Mouse (Mus musculus): ENCODE measurements at regions not wholly inside any gene's neighbourhood (a gene's known extent, or its start where the extent isn't known, plus 50 kb on each side); places are given as distances from the start of the nearest gene placed in this dataset.
A peak's percentile ranks its signal among the peaks of the same experiment; 100 is the strongest.

DNA sequence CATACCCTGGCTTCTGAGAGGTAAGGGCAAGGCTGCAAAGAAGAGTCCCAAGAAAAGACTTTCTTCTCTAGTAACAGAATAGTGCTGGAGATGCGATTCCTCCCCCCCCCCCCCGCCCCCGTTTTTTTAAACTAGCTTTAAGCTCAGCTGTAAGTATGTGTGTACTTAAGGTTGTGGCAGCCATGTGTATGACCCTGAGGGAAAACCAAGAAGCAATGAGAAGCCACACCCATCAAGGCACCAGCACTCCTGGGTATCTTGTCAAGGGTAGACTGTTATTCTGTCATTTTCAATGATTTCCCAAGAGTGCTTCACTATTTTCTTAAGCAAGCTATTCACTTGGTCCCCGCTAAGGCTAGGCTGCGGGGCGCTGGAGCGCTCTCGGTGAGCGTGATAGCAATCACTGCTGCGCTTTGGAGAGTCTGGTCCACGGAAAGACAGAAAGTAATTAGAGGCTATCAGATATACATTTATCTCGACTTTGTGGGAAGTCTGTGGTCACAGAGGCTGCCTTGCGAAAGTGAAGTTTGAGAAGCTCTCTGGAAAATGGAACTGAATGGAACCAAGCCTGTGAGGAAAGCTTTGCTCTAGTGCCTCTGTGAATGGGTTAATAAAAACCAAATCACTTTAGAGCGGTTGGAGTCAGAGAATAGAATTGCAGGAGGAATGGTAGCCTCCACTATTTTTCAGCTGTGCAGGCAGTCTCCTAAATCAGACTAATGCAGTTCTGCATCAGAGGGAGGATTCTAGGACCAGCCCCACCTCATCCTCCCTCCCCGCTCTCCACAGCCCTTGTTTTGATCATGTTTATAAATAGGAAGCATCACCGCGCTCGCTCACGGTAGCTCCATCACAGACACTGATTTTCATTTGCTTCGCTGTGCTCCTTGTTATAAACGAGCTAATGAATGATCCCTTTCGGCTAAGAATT lies 114.8 kb upstream of the Bmp2 start:
- no peak for TF ChIP-seq CTCF (IDR thresholded peaks at IDR 0.05; ENCODE audit: low read depth)
- peak overlapping the region; percentile 35; the same call in 1 of the 2 replicates for H3K4me2 ChIP-seq (replicated peaks; ENCODE audit: low read depth)
- 58% methylated on average over 22 of the region's 22 CpGs for WGBS
- H3K9ac ChIP-seq (ENCODE audit: low read depth, low read length) = no peak overlapping the region
- no peaks in the 10 kb centered on the region for H3K9me3 ChIP-seq (ENCODE audit: control insufficient read depth)
- H3K4me1 ChIP-seq (replicated peaks; ENCODE audit: control insufficient read depth, insufficient read depth, low read length) = no peaks in the 10 kb centered on the region
- no peak overlapping the region for H3K27ac ChIP-seq (ENCODE audit: low read depth, low read length)
- H3K36me3 ChIP-seq (ENCODE audit: control insufficient read depth, insufficient read depth) = no peaks in the 10 kb centered on the region
- H3K27me3 ChIP-seq (replicated peaks; ENCODE audit: control insufficient read depth, insufficient read depth, low read length) = no peaks in the 10 kb centered on the region
- no peak for ATAC-seq
- no peak overlapping the region for H3K4me3 ChIP-seq (ENCODE audit: low read depth, low read length)

DNA sequence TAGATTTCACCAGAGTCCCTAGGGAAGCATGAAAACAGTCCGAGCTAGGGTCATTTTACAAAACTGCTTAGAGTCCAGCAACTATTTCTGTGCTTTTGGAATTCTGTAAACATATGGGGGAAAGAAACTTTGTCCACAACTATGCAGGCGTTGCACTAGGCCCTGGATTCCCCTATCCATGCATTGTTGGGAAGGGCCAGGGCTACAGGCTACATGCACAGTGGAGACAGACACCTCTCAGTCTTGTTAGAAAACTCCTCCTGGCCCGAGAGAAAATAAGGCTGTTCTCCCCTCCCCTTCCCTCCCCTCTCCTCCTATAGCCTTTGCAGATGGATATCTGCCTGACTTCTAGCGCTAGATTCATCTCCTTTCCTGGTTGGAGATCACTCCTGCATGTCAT lies 113.9 kb upstream of the Bmp2 start:
- Histone ChIP-seq H3K4me3 (ENCODE audit: low read depth, low read length) (no peak overlapping the region), H3K9ac (ENCODE audit: low read depth, low read length) (no peak overlapping the region), H3K9me3 (ENCODE audit: control insufficient read depth) (no peaks in the 10 kb centered on the region), H3K4me1 (replicated peaks; ENCODE audit: control insufficient read depth, insufficient read depth, low read length) (no peaks in the 10 kb centered on the region), H3K27me3 (replicated peaks; ENCODE audit: control insufficient read depth, insufficient read depth, low read length) (no peaks in the 10 kb centered on the region), H3K27ac (ENCODE audit: low read depth, low read length) (no peak overlapping the region), H3K36me3 (ENCODE audit: control insufficient read depth, insufficient read depth) (no peaks in the 10 kb centered on the region), H3K4me2 (replicated peaks; ENCODE audit: low read depth) (peak overlapping the region; percentile 35; the same call in 1 of the 2 replicates)
- ATAC-seq = no peak
- TF ChIP-seq CTCF (IDR thresholded peaks at IDR 0.05; ENCODE audit: low read depth) = no peak
- 48% methylated on average over 4 of the region's 4 CpGs for WGBS

DNA sequence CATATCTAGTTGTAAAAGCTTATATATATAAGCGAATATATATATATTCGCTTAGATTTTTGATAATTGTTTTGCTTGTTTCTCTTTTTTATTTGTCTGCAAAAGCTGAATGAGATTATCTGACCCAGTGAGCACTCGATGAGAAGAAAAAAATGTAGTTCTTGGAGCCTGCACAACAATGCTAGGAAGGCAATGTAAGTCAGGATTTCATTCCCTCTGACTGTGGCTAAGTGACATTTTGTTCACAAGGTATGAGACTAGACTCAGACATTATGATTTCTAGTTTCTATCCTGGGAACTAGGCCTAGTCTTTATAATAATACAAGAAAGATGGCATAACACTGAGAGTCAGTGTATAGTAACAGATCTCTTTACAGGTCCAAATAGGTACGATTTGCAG lies 108.9 kb upstream of the Bmp2 start:
- no peak for TF ChIP-seq CTCF (IDR thresholded peaks at IDR 0.05; ENCODE audit: low read depth)
- H3K4me3 ChIP-seq (ENCODE audit: low read depth, low read length) = no peak overlapping the region
- 89% methylated on average over 4 of the region's 4 CpGs for WGBS
- no peak overlapping the region for H3K4me2 ChIP-seq (replicated peaks; ENCODE audit: low read depth)
- no peaks in the 10 kb centered on the region for H3K9me3 ChIP-seq (ENCODE audit: control insufficient read depth)
- no peaks in the 10 kb centered on the region for H3K36me3 ChIP-seq (ENCODE audit: control insufficient read depth, insufficient read depth)
- no peak overlapping the region for H3K27ac ChIP-seq (ENCODE audit: low read depth, low read length)
- no peaks in the 10 kb centered on the region for H3K27me3 ChIP-seq (replicated peaks; ENCODE audit: control insufficient read depth, insufficient read depth, low read length)
- no peaks in the 10 kb centered on the region for H3K4me1 ChIP-seq (replicated peaks; ENCODE audit: control insufficient read depth, insufficient read depth, low read length)
- no peak for ATAC-seq
- no peak overlapping the region for H3K9ac ChIP-seq (ENCODE audit: low read depth, low read length)

DNA sequence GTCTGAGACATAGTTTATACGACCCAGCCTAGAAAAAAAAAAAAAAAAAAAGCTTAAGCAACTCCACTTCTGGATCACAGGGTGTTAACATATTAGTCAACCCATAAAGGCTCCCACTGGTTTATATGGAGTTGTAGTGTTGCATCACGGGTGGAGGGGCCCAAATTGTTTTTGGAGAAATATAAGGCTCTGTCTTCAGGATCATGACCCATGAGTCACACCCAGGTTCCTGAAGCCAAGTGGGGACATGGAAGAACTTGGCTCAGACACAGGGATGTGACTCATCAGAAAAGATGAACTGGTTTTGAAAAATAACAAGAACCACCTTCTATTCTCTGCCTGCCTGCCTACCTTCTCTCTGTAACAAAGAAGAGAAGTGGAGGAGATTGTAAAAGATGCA lies 108.5 kb upstream of the Bmp2 start:
- WGBS = 73% methylated on average over 2 of the region's 2 CpGs

DNA sequence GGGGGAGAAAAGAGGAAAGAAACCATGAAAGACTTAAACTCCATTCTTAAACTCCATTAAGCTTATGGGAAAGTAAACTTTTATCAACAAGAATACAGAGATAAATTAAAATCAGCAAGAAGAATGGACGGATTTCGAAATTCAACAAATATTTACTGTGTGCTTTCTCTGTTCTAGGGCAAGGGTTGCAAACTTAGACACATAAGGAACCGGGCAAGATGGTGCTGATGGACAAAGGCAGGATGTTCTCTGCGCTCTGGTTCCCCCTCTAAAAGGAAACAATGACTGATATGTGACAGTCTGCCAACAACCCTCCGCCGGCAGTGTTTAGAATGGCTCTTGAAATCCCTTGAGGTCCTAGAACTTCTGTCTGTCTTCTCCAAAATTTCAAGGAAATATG lies 99.0 kb upstream of the Bmp2 start:
- Histone ChIP-seq H3K4me2 (replicated peaks; ENCODE audit: low read depth) (no peak overlapping the region), H3K9me3 (ENCODE audit: control insufficient read depth) (no peaks in the 10 kb centered on the region), H3K27me3 (replicated peaks; ENCODE audit: control insufficient read depth, insufficient read depth, low read length) (no peaks in the 10 kb centered on the region), H3K27ac (ENCODE audit: low read depth, low read length) (no peak overlapping the region), H3K4me3 (ENCODE audit: low read depth, low read length) (no peak overlapping the region), H3K4me1 (replicated peaks; ENCODE audit: control insufficient read depth, insufficient read depth, low read length) (no peaks in the 10 kb centered on the region; the same call in 1 of the 2 replicates), H3K9ac (ENCODE audit: low read depth, low read length) (no peak overlapping the region), H3K36me3 (ENCODE audit: control insufficient read depth, insufficient read depth) (no peaks in the 10 kb centered on the region)
- no peak for ATAC-seq
- WGBS = 69% methylated on average over 6 of the region's 6 CpGs
- no peak for TF ChIP-seq CTCF (IDR thresholded peaks at IDR 0.05; ENCODE audit: low read depth)

More for the DNA sequence above, 108.5 kb upstream of the Bmp2 start:
- Histone ChIP-seq H3K9ac (ENCODE audit: low read depth, low read length) (no peak overlapping the region), H3K4me3 (ENCODE audit: low read depth, low read length) (no peak overlapping the region), H3K27me3 (replicated peaks; ENCODE audit: control insufficient read depth, insufficient read depth, low read length) (no peaks in the 10 kb centered on the region), H3K36me3 (ENCODE audit: control insufficient read depth, insufficient read depth) (no peaks in the 10 kb centered on the region), H3K4me2 (replicated peaks; ENCODE audit: low read depth) (no peak overlapping the region), H3K27ac (ENCODE audit: low read depth, low read length) (no peak overlapping the region), H3K9me3 (ENCODE audit: control insufficient read depth) (no peaks in the 10 kb centered on the region), H3K4me1 (replicated peaks; ENCODE audit: control insufficient read depth, insufficient read depth, low read length) (no peaks in the 10 kb centered on the region)
- ATAC-seq = no peak
- TF ChIP-seq CTCF (IDR thresholded peaks at IDR 0.05; ENCODE audit: low read depth) = no peak

DNA sequence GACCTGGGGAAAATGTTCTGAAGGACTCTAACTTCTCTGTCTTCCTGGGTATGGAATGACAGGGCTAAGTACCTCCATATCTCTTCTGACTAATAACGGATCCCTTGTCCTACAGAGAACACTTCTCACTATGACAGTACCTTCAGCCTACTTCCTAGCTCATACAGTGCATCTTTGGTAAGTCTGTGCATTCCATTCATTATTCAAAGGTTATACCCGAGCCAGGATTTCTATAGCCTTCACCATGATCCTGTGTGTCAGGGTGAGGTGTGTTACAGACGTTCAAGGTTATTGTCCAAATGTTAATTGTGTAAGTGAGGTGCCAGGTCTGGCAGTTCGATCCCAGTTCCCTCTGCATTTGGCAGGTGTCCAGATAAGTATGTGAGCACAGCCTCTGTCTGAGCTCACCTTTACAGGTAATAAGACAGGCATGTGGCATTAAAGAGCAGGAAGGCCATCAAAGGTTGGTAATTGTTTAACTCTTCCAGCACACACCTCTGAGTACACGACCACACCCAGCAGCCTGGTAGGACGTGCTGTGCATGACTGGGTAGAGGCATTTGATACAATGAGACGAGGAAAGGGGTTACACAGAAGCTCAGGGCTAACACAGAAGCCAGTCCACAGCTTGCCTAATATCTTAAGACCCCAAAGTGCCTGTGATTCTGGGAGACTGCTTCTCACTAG lies 96.3 kb upstream of the Bmp2 start:
- no peaks in the 10 kb centered on the region for H3K27me3 ChIP-seq (replicated peaks; ENCODE audit: control insufficient read depth, insufficient read depth, low read length)
- H3K4me2 ChIP-seq (replicated peaks; ENCODE audit: low read depth) = no peak overlapping the region
- TF ChIP-seq CTCF (IDR thresholded peaks at IDR 0.05; ENCODE audit: low read depth) = no peak
- no peak overlapping the region for H3K9ac ChIP-seq (ENCODE audit: low read depth, low read length)
- H3K36me3 ChIP-seq (ENCODE audit: control insufficient read depth, insufficient read depth) = no peaks in the 10 kb centered on the region
- WGBS = 35% methylated on average over 7 of the region's 7 CpGs
- H3K4me3 ChIP-seq (ENCODE audit: low read depth, low read length) = no peak overlapping the region
- H3K9me3 ChIP-seq (ENCODE audit: control insufficient read depth) = no peaks in the 10 kb centered on the region
- peak; percentile 97 for ATAC-seq
- no peak overlapping the region for H3K27ac ChIP-seq (ENCODE audit: low read depth, low read length)
- no peaks in the 10 kb centered on the region; the same call in 1 of the 2 replicates for H3K4me1 ChIP-seq (replicated peaks; ENCODE audit: control insufficient read depth, insufficient read depth, low read length)

Data from intestine, postnatal 0 days (tissue).